Mouse (Mus musculus) c-Kit-negative CD71-positive TER-119-positive erythroid progenitor cells, embryonic 14.5 days (primary cell): ENCODE data around the gene Mgam.
"Not testable (repeated sequence)": the region's sequence is repeated elsewhere in the genome, so short reads cannot be mapped to it uniquely, and the experiment has no call there.

Experiments
- DNase-seq: peaks from one replicate; pipeline ENCODE4 v3.0.0-alpha.2; 2013; ENCODE audit warnings: low read depth, low spot score

Mgam gene

GRCm38 (mm10) chr6:40728506-40728905 is 99.9 kb downstream of the Mgam start:
- DNase-seq: not testable (repeated sequence)

- no peak for DNase-seq
Observed at GRCm38 (mm10) chr6:40739545-40739944, 110.9 kb downstream of the Mgam start.

- not testable (repeated sequence) for DNase-seq
Observed at GRCm38 (mm10) chr6:40749030-40749429, 120.4 kb downstream of the Mgam start.

GRCm38 (mm10) chr6:40755948-40756347 is 127.3 kb downstream of the Mgam start:
- DNase-seq: no peak

- DNase-seq: not testable (repeated sequence)
Observed at GRCm38 (mm10) chr6:40757346-40757745, 128.7 kb downstream of the Mgam start.

- no peak for DNase-seq
Observed at GRCm38 (mm10) chr6:40774656-40775055, 146.0 kb downstream of the Mgam start.

- no peak for DNase-seq
Observed at GRCm38 (mm10) chr6:40778458-40778857, 149.8 kb downstream of the Mgam start.

- no peak for DNase-seq
Observed at GRCm38 (mm10) chr6:40783637-40784036, 155.0 kb downstream of the Mgam start.

- no peak for DNase-seq
Observed at GRCm38 (mm10) chr6:40784378-40784777, 155.7 kb downstream of the Mgam start.

GRCm38 (mm10) chr6:40795077-40795812 is 166.6 kb downstream of the Mgam start:
- no peak for DNase-seq

- DNase-seq: no peak
Observed at GRCm38 (mm10) chr6:40818237-40818902, 189.7 kb downstream of the Mgam start.
